Mouse (Mus musculus) heart, postnatal 0 days (tissue): ENCODE results near the gene Cd59a.
"Not testable (repeated sequence)": the region's sequence is repeated elsewhere in the genome, so short reads cannot be mapped to it uniquely, and the experiment has no call there.

Experiments used
- CTCF ChIP-seq: IDR thresholded peaks from 2 replicates; pipeline ENCODE4 v1.5.1; 2016; ENCODE audit warnings: antibody characterized with exemption, control low read depth, low read depth
- EP300 ChIP-seq: IDR thresholded peaks from 2 replicates; pipeline ENCODE4 v1.6.1; 2016; ENCODE audit warnings: antibody characterized with exemption, low read depth

DNA sequence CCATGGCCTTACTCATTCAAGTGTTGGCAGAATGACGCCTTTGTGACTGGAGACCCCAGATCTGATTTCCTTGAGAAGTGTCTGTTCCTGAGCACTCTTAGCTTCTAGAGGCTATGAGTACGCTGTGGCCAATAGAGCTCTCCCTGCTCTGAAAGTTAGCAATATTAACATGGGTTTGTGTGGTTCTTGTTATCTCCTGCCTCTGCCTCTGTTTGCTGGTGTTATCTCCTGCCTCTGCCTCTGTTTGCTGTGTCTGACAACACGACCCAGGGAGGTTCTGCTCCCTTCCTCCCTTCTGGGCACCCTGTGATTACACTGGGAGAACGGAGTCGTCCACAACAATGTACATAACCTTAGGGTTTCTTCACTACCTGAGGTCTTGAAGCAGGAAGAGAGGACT is 17.3 kb upstream of the Cd59a start:
- TF ChIP-seq EP300, CTCF: not testable (repeated sequence)
